Mouse (Mus musculus) midbrain, embryonic 10.5 days (tissue): ENCODE data around the gene Ugt1a6a. TPM values are rescaled to one million over a fixed set of nuclear protein-coding genes. Genes with fewer than 3 reads are reported as not detected.

Source experiments
- DNase-seq: peaks from one replicate; pipeline ENCODE4 v3.0.0-alpha.2; 2017; ENCODE audit warnings: low spot score
- H3K27ac ChIP-seq: fragments of 300-500 bp; sonication (generic); replicated peaks from 2 replicates; pipeline ENCODE4 v1.5.1; 2016; ENCODE audit warnings: mild to moderate bottlenecking
- H3K27me3 ChIP-seq: fragments of 300-500 bp; sonication (generic); 2 replicates; pipeline ENCODE4 v1.6.1; 2016; ENCODE audit warnings: low read depth, mild to moderate bottlenecking; ENCODE audit not compliant: poor library complexity, severe bottlenecking
- H3K36me3 ChIP-seq: fragments of 300-500 bp; sonication (generic); 2 replicates; pipeline ENCODE4 v1.6.1; 2016; ENCODE audit warnings: mild to moderate bottlenecking, moderate library complexity
- H3K4me1 ChIP-seq: fragments of 300-500 bp; sonication (generic); 2 replicates; pipeline ENCODE4 v1.6.1; 2016
- H3K4me3 ChIP-seq: fragments of 300-500 bp; sonication (generic); 2 replicates; pipeline ENCODE4 v1.5.1; 2016; ENCODE audit warnings: mild to moderate bottlenecking, moderate library complexity
- H3K9me3 ChIP-seq: fragments of 300-500 bp; sonication (generic); replicated peaks from 2 replicates; pipeline ENCODE4 v1.6.1; 2016; ENCODE audit warnings: mild to moderate bottlenecking
- WGBS: fragments of 180-500 bp; shearing (Covaris S2); methylation state at CpG from one replicate; pipeline ENCODE4 v1.1.7; 2016; 5-methylcytosine and 5-hydroxymethylcytosine counted together
- polyA plus RNA-seq: library from polyadenylated mRNA; unstranded; fragments of >200 nt; fragmentation: Nextera tagmentation; extraction: Ambion mirVana; gene quantifications from 2 replicates; pipeline ENCODE4 v1.2.1, GENCODE M21; 2016

Ugt1a6a gene
- polyA plus RNA-seq, 1 experiment from 2014 or later: not detected

GRCm38 (mm10) chr1:88254793-88255465 lies 120.3 kb downstream of the Ugt1a6a start:
- WGBS: 90% methylated on average over 12 of the region's 12 CpGs
- Histone ChIP-seq H3K36me3 (peaks cover 7% of the 10 kb centered on the region), H3K27me3 (no peaks in the 10 kb centered on the region), H3K27ac (no peak overlapping the region), H3K4me3 (no peak overlapping the region), H3K9me3 (peaks cover 97% of the 10 kb centered on the region), H3K4me1 (no peaks in the 10 kb centered on the region)
- no peak for DNase-seq

- H3K4me3 ChIP-seq: no peak overlapping the region
- WGBS: 55% methylated on average over 2 of the region's 2 CpGs
- no peaks in the 10 kb centered on the region for H3K27me3 ChIP-seq
- peaks cover 13% of the 10 kb centered on the region for H3K36me3 ChIP-seq
- no peaks in the 10 kb centered on the region for H3K4me1 ChIP-seq
- H3K9me3 ChIP-seq: peaks cover 97% of the 10 kb centered on the region
- no peak for DNase-seq
- no peak overlapping the region for H3K27ac ChIP-seq
Observed at GRCm38 (mm10) chr1:88255466-88255857, 120.9 kb downstream of the Ugt1a6a start.

GRCm38 (mm10) chr1:88255989-88256754 lies 121.6 kb downstream of the Ugt1a6a start:
- H3K27ac ChIP-seq: no peak overlapping the region
- H3K4me1 ChIP-seq: no peaks in the 10 kb centered on the region
- H3K9me3 ChIP-seq: peaks cover 97% of the 10 kb centered on the region
- WGBS: 80% methylated on average over 13 of the region's 13 CpGs
- no peaks in the 10 kb centered on the region for H3K27me3 ChIP-seq
- peaks cover 20% of the 10 kb centered on the region for H3K36me3 ChIP-seq
- no peak for DNase-seq
- H3K4me3 ChIP-seq: no peak overlapping the region

- Histone ChIP-seq H3K27me3 (no peaks in the 10 kb centered on the region), H3K4me1 (no peaks in the 10 kb centered on the region), H3K9me3 (peaks cover 99% of the 10 kb centered on the region), H3K4me3 (no peak overlapping the region), H3K27ac (no peak overlapping the region), H3K36me3 (peaks cover 29% of the 10 kb centered on the region)
- 81% methylated on average over 10 of the region's 10 CpGs for WGBS
- DNase-seq: no peak
Observed at GRCm38 (mm10) chr1:88256886-88257663, 122.5 kb downstream of the Ugt1a6a start.

- H3K9me3 ChIP-seq: peaks cover 99% of the 10 kb centered on the region
- no peak overlapping the region for H3K4me3 ChIP-seq
- H3K4me1 ChIP-seq: no peaks in the 10 kb centered on the region
- peaks cover 35% of the 10 kb centered on the region for H3K36me3 ChIP-seq
- no peaks in the 10 kb centered on the region for H3K27me3 ChIP-seq
- DNase-seq: no peak
- 81% methylated on average over 6 of the region's 6 CpGs for WGBS
- no peak overlapping the region for H3K27ac ChIP-seq
Observed at GRCm38 (mm10) chr1:88257681-88258080, 123.1 kb downstream of the Ugt1a6a start.

GRCm38 (mm10) chr1:88258361-88258760 lies 123.8 kb downstream of the Ugt1a6a start:
- no peak overlapping the region for H3K4me3 ChIP-seq
- no peak for DNase-seq
- H3K36me3 ChIP-seq: peaks cover 42% of the 10 kb centered on the region
- H3K27me3 ChIP-seq: no peaks in the 10 kb centered on the region
- WGBS: 76% methylated on average over 6 of the region's 6 CpGs
- H3K27ac ChIP-seq: no peak overlapping the region
- H3K4me1 ChIP-seq: no peaks in the 10 kb centered on the region
- H3K9me3 ChIP-seq: peaks cover 99% of the 10 kb centered on the region

GRCm38 (mm10) chr1:88258881-88259642 lies 124.5 kb downstream of the Ugt1a6a start:
- Histone ChIP-seq H3K4me1 (no peaks in the 10 kb centered on the region), H3K9me3 (peaks cover 99% of the 10 kb centered on the region), H3K4me3 (no peak overlapping the region), H3K36me3 (peaks cover 49% of the 10 kb centered on the region), H3K27me3 (no peaks in the 10 kb centered on the region), H3K27ac (no peak overlapping the region)
- WGBS: 83% methylated on average over 8 of the region's 8 CpGs
- no peak for DNase-seq

GRCm38 (mm10) chr1:88259643-88260024 lies 125.0 kb downstream of the Ugt1a6a start:
- no peaks in the 10 kb centered on the region for H3K27me3 ChIP-seq
- H3K4me3 ChIP-seq: no peak overlapping the region
- DNase-seq: no peak
- no peak overlapping the region for H3K27ac ChIP-seq
- H3K36me3 ChIP-seq: peaks cover 54% of the 10 kb centered on the region
- H3K4me1 ChIP-seq: no peaks in the 10 kb centered on the region
- H3K9me3 ChIP-seq: peaks cover 99% of the 10 kb centered on the region
- WGBS: 81% methylated on average over 4 of the region's 4 CpGs

GRCm38 (mm10) chr1:88260114-88260513 lies 125.5 kb downstream of the Ugt1a6a start:
- H3K27me3 ChIP-seq: no peaks in the 10 kb centered on the region
- peaks cover 99% of the 10 kb centered on the region for H3K9me3 ChIP-seq
- H3K4me1 ChIP-seq: no peaks in the 10 kb centered on the region
- peaks cover 59% of the 10 kb centered on the region for H3K36me3 ChIP-seq
- H3K27ac ChIP-seq: no peak overlapping the region
- DNase-seq: no peak
- 87% methylated on average over 6 of the region's 6 CpGs for WGBS
- no peak overlapping the region for H3K4me3 ChIP-seq

- no peaks in the 10 kb centered on the region for H3K27me3 ChIP-seq
- H3K9me3 ChIP-seq: peaks cover 99% of the 10 kb centered on the region
- WGBS: 85% methylated on average over 10 of the region's 10 CpGs
- peaks cover 66% of the 10 kb centered on the region for H3K36me3 ChIP-seq
- DNase-seq: no peak
- no peak overlapping the region for H3K4me3 ChIP-seq
- no peaks in the 10 kb centered on the region for H3K4me1 ChIP-seq
- no peak overlapping the region for H3K27ac ChIP-seq
Observed at GRCm38 (mm10) chr1:88260604-88261377, 126.2 kb downstream of the Ugt1a6a start.

GRCm38 (mm10) chr1:88261706-88262105 lies 127.1 kb downstream of the Ugt1a6a start:
- Histone ChIP-seq H3K4me1 (no peaks in the 10 kb centered on the region), H3K9me3 (peaks cover 98% of the 10 kb centered on the region), H3K36me3 (peaks cover 75% of the 10 kb centered on the region), H3K27me3 (no peaks in the 10 kb centered on the region), H3K4me3 (no peak overlapping the region), H3K27ac (no peak overlapping the region)
- DNase-seq: no peak
- WGBS: 89% methylated on average over 7 of the region's 7 CpGs

GRCm38 (mm10) chr1:88262255-88262654 lies 127.6 kb downstream of the Ugt1a6a start:
- DNase-seq: no peak

More at GRCm38 (mm10) chr1:88262255-88262654, 127.6 kb downstream of the Ugt1a6a start:
- Histone ChIP-seq H3K4me1 (no peaks in the 10 kb centered on the region), H3K27me3 (no peaks in the 10 kb centered on the region), H3K27ac (no peak overlapping the region), H3K36me3 (peaks cover 81% of the 10 kb centered on the region), H3K9me3 (peaks cover 97% of the 10 kb centered on the region), H3K4me3 (no peak overlapping the region)
- 94% methylated on average over 4 of the region's 4 CpGs for WGBS
